Mouse (Mus musculus): Measurements from ENCODE around the gene Dhrs3.

- no peak for TF ChIP-seq CTCF (IDR thresholded peaks at IDR 0.05; ENCODE audit: control insufficient read depth, insufficient read depth, low read length)
- no peak for TF ChIP-seq POLR2A (IDR thresholded peaks at IDR 0.05; ENCODE audit: borderline replicate concordance, control insufficient read depth, low read depth, low read length)
Measured at GRCm38 (mm10) chr4:144894487-144895210, 2.0 kb downstream of the Dhrs3 start.

All from bone marrow, adult 2 months (tissue).